Mouse (Mus musculus) kidney, adult 8-10 months (tissue): ENCODE results near the gene Ap3b1.

ENCODE experiments used
- DNase-seq, 2 experiments: peaks; one replicate each; pipeline ENCODE4 v3.0.0; 2022

Ap3b1 gene

GRCm38 (mm10) chr13:94454131-94454530 lies 95.4 kb downstream of the Ap3b1 start:
- DNase-seq, result no peak

- DNase-seq, result no peak
Observed at GRCm38 (mm10) chr13:94459143-94459542, 100.4 kb downstream of the Ap3b1 start.

- no peak for DNase-seq
Observed at GRCm38 (mm10) chr13:94464221-94464620, 105.5 kb downstream of the Ap3b1 start.

- DNase-seq, result no peak
Observed at GRCm38 (mm10) chr13:94468551-94468950, 109.8 kb downstream of the Ap3b1 start.

- DNase-seq, result no peak
Observed at GRCm38 (mm10) chr13:94471009-94471672, 112.4 kb downstream of the Ap3b1 start.

GRCm38 (mm10) chr13:94476208-94476607 lies 117.4 kb downstream of the Ap3b1 start:
- DNase-seq, result no peak

GRCm38 (mm10) chr13:94480256-94480655 lies 121.5 kb downstream of the Ap3b1 start:
- DNase-seq, result no peak

- DNase-seq, result no peak
Observed at GRCm38 (mm10) chr13:94490684-94491083, 131.9 kb downstream of the Ap3b1 start.

- no peak for DNase-seq
Observed at GRCm38 (mm10) chr13:94491159-94491558, 132.4 kb downstream of the Ap3b1 start.

GRCm38 (mm10) chr13:94497521-94497920 lies 138.8 kb downstream of the Ap3b1 start:
- DNase-seq, result no peak

GRCm38 (mm10) chr13:94506411-94506810 lies 147.7 kb downstream of the Ap3b1 start:
- no peak for DNase-seq

- no peak for DNase-seq
Observed at GRCm38 (mm10) chr13:94508344-94508743, 149.6 kb downstream of the Ap3b1 start.

- no peak for DNase-seq
Observed at GRCm38 (mm10) chr13:94513157-94513767, 154.5 kb downstream of the Ap3b1 start.

- no peak for DNase-seq
Observed at GRCm38 (mm10) chr13:94513898-94514297, 155.1 kb downstream of the Ap3b1 start.

- no peak for DNase-seq
Observed at GRCm38 (mm10) chr13:94514992-94515391, 156.2 kb downstream of the Ap3b1 start.

GRCm38 (mm10) chr13:94516532-94516931 lies 157.8 kb downstream of the Ap3b1 start:
- DNase-seq, result no peak

- DNase-seq, result no peak
Observed at GRCm38 (mm10) chr13:94518176-94518575, 159.4 kb downstream of the Ap3b1 start.

GRCm38 (mm10) chr13:94519276-94519675 lies 160.5 kb downstream of the Ap3b1 start:
- no peak for DNase-seq

- no peak for DNase-seq
Observed at GRCm38 (mm10) chr13:94523213-94523612, 164.5 kb downstream of the Ap3b1 start.

- DNase-seq, result no peak
Observed at GRCm38 (mm10) chr13:94524669-94525238, 166.0 kb downstream of the Ap3b1 start.

GRCm38 (mm10) chr13:94529138-94529537 lies 170.4 kb downstream of the Ap3b1 start:
- DNase-seq, result no peak

GRCm38 (mm10) chr13:94533516-94533915 lies 174.8 kb downstream of the Ap3b1 start:
- DNase-seq, result no peak

- no peak for DNase-seq
Observed at GRCm38 (mm10) chr13:94537336-94537735, 178.6 kb downstream of the Ap3b1 start.

GRCm38 (mm10) chr13:94539851-94540646 lies 181.3 kb downstream of the Ap3b1 start:
- no peak for DNase-seq
